Mouse (Mus musculus): Measurements from ENCODE around the gene Sox5. TPM values are rescaled to one million over a fixed set of nuclear protein-coding genes. Genes with fewer than 3 reads are reported as not detected.

The Sox5 gene
- polyA plus RNA-seq, 2 experiments: 1.6 to 1.7 TPM

GRCm38 (mm10) chr6:144753963-144754296, 27.8 kb downstream of the Sox5 start:
- WGBS (ENCODE audit: insufficient replicate concordance): 54% methylated on average over 3 of the region's 3 CpGs
- no peaks in the 10 kb centered on the region for H3K27me3 ChIP-seq (ENCODE audit: control insufficient read depth, insufficient read depth, low read length)
- no peaks in the 10 kb centered on the region for H3K9me3 ChIP-seq (ENCODE audit: control insufficient read depth, low read length)
- H3K4me3 ChIP-seq (ENCODE audit: insufficient read depth in 1 of 2, low read depth in 2 of 2, low read length in 2 of 2): no peak overlapping the region
- no peak overlapping the region for H3K9ac ChIP-seq (replicated peaks)
- H3K4me1 ChIP-seq (replicated peaks; ENCODE audit: control insufficient read depth in 2 of 2, insufficient read depth in 2 of 2, low read length in 1 of 2): peaks cover 0 to 5% of the 10 kb centered on the region in 2 experiments; a peak in 2 of 4 replicates
- H3K36me3 ChIP-seq (replicated peaks; ENCODE audit: control insufficient read depth, insufficient read depth, low read depth): no peaks in the 10 kb centered on the region
- DNase-seq (ENCODE audit: low read depth in 3 of 3, low spot score in 3 of 3) (no peak), ATAC-seq (ENCODE audit: insufficient read depth) (no peak)
- no peak overlapping the region for H3K4me2 ChIP-seq (ENCODE audit: low read depth)
- TF ChIP-seq EP300 (IDR thresholded peaks at IDR 0.05; ENCODE audit: low read depth) (no peak), CTCF (IDR thresholded peaks at IDR 0.05; ENCODE audit: low read depth) (no peak)
- H3K27ac ChIP-seq: no peak overlapping the region; the same call in 1 of the 2 replicates

GRCm38 (mm10) chr6:144753225-144753962, 28.4 kb downstream of the Sox5 start:
- Histone ChIP-seq H3K4me3 (ENCODE audit: insufficient read depth in 1 of 2, low read depth in 2 of 2, low read length in 2 of 2) (no peak overlapping the region), H3K9me3 (ENCODE audit: control insufficient read depth, low read length) (no peaks in the 10 kb centered on the region), H3K27ac (no peak overlapping the region), H3K27me3 (ENCODE audit: control insufficient read depth, insufficient read depth, low read length) (no peaks in the 10 kb centered on the region), H3K4me1 (replicated peaks; ENCODE audit: control insufficient read depth in 2 of 2, insufficient read depth in 2 of 2, low read length in 1 of 2) (peaks cover 0 to 5% of the 10 kb centered on the region in 2 experiments; a peak in 2 of 4 replicates), H3K4me2 (ENCODE audit: low read depth) (no peak overlapping the region), H3K36me3 (replicated peaks; ENCODE audit: control insufficient read depth, insufficient read depth, low read depth) (no peaks in the 10 kb centered on the region), H3K9ac (replicated peaks) (no peak overlapping the region)
- DNase-seq (ENCODE audit: low read depth in 3 of 3, low spot score in 3 of 3) (no peak), ATAC-seq (ENCODE audit: insufficient read depth) (no peak)
- 63% methylated on average over 13 of the region's 13 CpGs for WGBS (ENCODE audit: insufficient replicate concordance)
- TF ChIP-seq EP300 (IDR thresholded peaks at IDR 0.05; ENCODE audit: low read depth): no peak
- TF ChIP-seq CTCF (IDR thresholded peaks at IDR 0.05; ENCODE audit: low read depth): no peak

- Histone ChIP-seq H3K36me3 (replicated peaks; ENCODE audit: control insufficient read depth, insufficient read depth, low read depth) (no peaks in the 10 kb centered on the region), H3K4me2 (ENCODE audit: low read depth) (no peak overlapping the region), H3K4me3 (ENCODE audit: insufficient read depth in 1 of 2, low read depth in 2 of 2, low read length in 2 of 2) (no peak overlapping the region), H3K27me3 (ENCODE audit: control insufficient read depth, insufficient read depth, low read length) (no peaks in the 10 kb centered on the region), H3K9ac (replicated peaks) (no peak overlapping the region), H3K4me1 (replicated peaks; ENCODE audit: control insufficient read depth in 2 of 2, insufficient read depth in 2 of 2, low read length in 1 of 2) (peaks cover 0 to 4% of the 10 kb centered on the region in 2 experiments; a peak in 2 of 4 replicates), H3K9me3 (ENCODE audit: control insufficient read depth, low read length) (no peaks in the 10 kb centered on the region), H3K27ac (no peak overlapping the region)
- 72% methylated on average over 4 of the region's 4 CpGs for WGBS (ENCODE audit: insufficient replicate concordance)
- DNase-seq (ENCODE audit: low read depth in 3 of 3, low spot score in 3 of 3): no peak
- TF ChIP-seq EP300 (IDR thresholded peaks at IDR 0.05; ENCODE audit: low read depth): no peak
- no peak for TF ChIP-seq CTCF (IDR thresholded peaks at IDR 0.05; ENCODE audit: low read depth)
- no peak for ATAC-seq (ENCODE audit: insufficient read depth)
These were observed 30.2 kb downstream of the Sox5 start for GRCm38 (mm10) chr6:144751581-144751980.

- Histone ChIP-seq H3K27me3 (ENCODE audit: control insufficient read depth, insufficient read depth, low read length) (no peaks in the 10 kb centered on the region), H3K9ac (replicated peaks) (no peak overlapping the region), H3K36me3 (replicated peaks; ENCODE audit: control insufficient read depth, insufficient read depth, low read depth) (no peaks in the 10 kb centered on the region), H3K4me1 (replicated peaks; ENCODE audit: control insufficient read depth in 2 of 2, insufficient read depth in 2 of 2, low read length in 1 of 2) (peaks cover 0 to under 1% of the 10 kb centered on the region in 2 experiments; a peak in 2 of 4 replicates), H3K4me2 (ENCODE audit: low read depth) (no peak overlapping the region), H3K4me3 (ENCODE audit: insufficient read depth in 1 of 2, low read depth in 2 of 2, low read length in 2 of 2) (no peak overlapping the region), H3K9me3 (ENCODE audit: control insufficient read depth, low read length) (no peaks in the 10 kb centered on the region), H3K27ac (no peak overlapping the region)
- ATAC-seq (ENCODE audit: insufficient read depth) (no peak), DNase-seq (ENCODE audit: low read depth in 3 of 3, low spot score in 3 of 3) (no peak)
- 57% methylated on average over 7 of the region's 7 CpGs for WGBS (ENCODE audit: insufficient replicate concordance)
- TF ChIP-seq EP300 (IDR thresholded peaks at IDR 0.05; ENCODE audit: low read depth) (no peak), CTCF (IDR thresholded peaks at IDR 0.05; ENCODE audit: low read depth) (no peak)
These were observed 31.6 kb downstream of the Sox5 start for GRCm38 (mm10) chr6:144750197-144750596.

- H3K4me2 ChIP-seq (ENCODE audit: low read depth): no peak overlapping the region
- H3K4me3 ChIP-seq (ENCODE audit: insufficient read depth in 1 of 2, low read depth in 2 of 2, low read length in 2 of 2): no peak overlapping the region
- no peak overlapping the region for H3K27ac ChIP-seq
- H3K4me1 ChIP-seq (replicated peaks; ENCODE audit: control insufficient read depth in 2 of 2, insufficient read depth in 2 of 2, low read length in 1 of 2): no peaks in the 10 kb centered on the region; a peak in 1 of 4 replicates
- H3K27me3 ChIP-seq (ENCODE audit: control insufficient read depth, insufficient read depth, low read length): no peaks in the 10 kb centered on the region
- ATAC-seq (ENCODE audit: insufficient read depth) (no peak), DNase-seq (ENCODE audit: low read depth in 3 of 3, low spot score in 3 of 3) (no peak)
- 73% methylated on average over 10 of the region's 10 CpGs for WGBS (ENCODE audit: insufficient replicate concordance)
- TF ChIP-seq EP300 (IDR thresholded peaks at IDR 0.05; ENCODE audit: low read depth): no peak
- TF ChIP-seq CTCF (IDR thresholded peaks at IDR 0.05; ENCODE audit: low read depth): no peak
- no peaks in the 10 kb centered on the region for H3K9me3 ChIP-seq (ENCODE audit: control insufficient read depth, low read length)
- H3K36me3 ChIP-seq (replicated peaks; ENCODE audit: control insufficient read depth, insufficient read depth, low read depth): no peaks in the 10 kb centered on the region
- no peak overlapping the region for H3K9ac ChIP-seq (replicated peaks)
These were observed 35.3 kb downstream of the Sox5 start for GRCm38 (mm10) chr6:144746436-144746835.

All from liver, embryonic 14.5 days (tissue).